Mouse (Mus musculus) bone marrow macrophage, adult 2 months (primary cell): ENCODE data around the gene Homer2. TPM values are rescaled to one million over a fixed set of nuclear protein-coding genes. Genes with fewer than 3 reads are reported as not detected.

ENCODE experiments used
- H3K27ac ChIP-seq: 2 replicates; pipeline ENCODE4 v1.5.1; 2012; ENCODE audit warnings: low read depth, low read length; ENCODE audit not compliant: insufficient read depth
- H3K4me1 ChIP-seq: 2 replicates; pipeline ENCODE4 v1.6.1; 2012; ENCODE audit warnings: low read length; ENCODE audit not compliant: control insufficient read depth, insufficient read depth
- H3K4me3 ChIP-seq: 2 replicates; pipeline ENCODE4 v1.5.1; 2012; ENCODE audit warnings: mild to moderate bottlenecking, low read length, moderate library complexity; ENCODE audit not compliant: insufficient read depth
- CTCF ChIP-seq: IDR thresholded peaks from 2 replicates; pipeline ENCODE4 v1.5.1; 2012; ENCODE audit warnings: low read depth, mild to moderate bottlenecking, low read length, moderate library complexity
- POLR2A ChIP-seq: IDR thresholded peaks from 2 replicates; pipeline ENCODE4 v1.6.1; 2012; ENCODE audit warnings: mild to moderate bottlenecking, low read depth, low read length, borderline replicate concordance
- polyA plus RNA-seq: library from polyadenylated mRNA; stranded (reverse); fragments of >200 nt; gene quantifications from 2 replicates; pipeline ENCODE4 v1.2.4, GENCODE M21; 2012; ENCODE audit not compliant: missing spikeins, insufficient read depth, insufficient read length

The Homer2 gene
- polyA plus RNA-seq, 1 experiment, result not detected

- TF ChIP-seq CTCF, result no peak
- TF ChIP-seq POLR2A, result no peak
- H3K27ac ChIP-seq, result no peak overlapping the region
- no peak overlapping the region; the same call in 1 of the 2 replicates for H3K4me3 ChIP-seq
- H3K4me1 ChIP-seq, result no peaks in the 10 kb centered on the region
Measured at GRCm38 (mm10) chr7:81706027-81706415, 1.3 kb downstream of the Homer2 start.

DNA sequence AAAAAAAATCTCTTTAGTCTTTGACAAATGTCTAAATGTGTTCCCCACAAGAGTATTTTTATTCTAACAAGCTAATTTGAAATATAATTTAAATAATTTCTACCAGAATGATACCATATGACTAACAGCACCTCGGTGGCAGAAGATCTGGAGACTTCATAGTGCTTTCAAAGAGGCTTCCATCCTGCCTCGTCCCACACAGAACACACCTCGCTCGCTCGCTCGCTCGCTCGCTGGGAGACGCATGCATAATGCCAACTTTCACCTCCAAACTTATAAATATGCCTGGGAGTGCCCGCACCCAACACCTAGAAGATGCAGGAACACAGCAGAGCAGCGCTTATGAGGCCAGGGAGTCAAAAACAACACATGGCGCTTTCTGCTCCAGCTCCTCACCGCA lies 9.0 kb downstream of the Homer2 start:
- TF ChIP-seq CTCF, result no peak
- Histone ChIP-seq H3K27ac (no peak overlapping the region), H3K4me3 (no peak overlapping the region), H3K4me1 (no peaks in the 10 kb centered on the region)

GRCm38 (mm10) chr7:81697954-81698353 lies 9.4 kb downstream of the Homer2 start:
- H3K27ac ChIP-seq, result no peak overlapping the region
- TF ChIP-seq CTCF, result no peak
- TF ChIP-seq POLR2A, result no peak
- H3K4me3 ChIP-seq, result no peak overlapping the region
- no peaks in the 10 kb centered on the region for H3K4me1 ChIP-seq

- Histone ChIP-seq H3K4me1 (no peaks in the 10 kb centered on the region), H3K27ac (no peak overlapping the region), H3K4me3 (no peak overlapping the region)
- TF ChIP-seq CTCF (no peak), POLR2A (no peak)
Measured at GRCm38 (mm10) chr7:81695763-81696533, 11.4 kb downstream of the Homer2 start.

- H3K4me1 ChIP-seq, result no peaks in the 10 kb centered on the region
- H3K4me3 ChIP-seq, result no peak overlapping the region
- H3K27ac ChIP-seq, result no peak overlapping the region
- no peak for TF ChIP-seq POLR2A
- no peak for TF ChIP-seq CTCF
Measured at GRCm38 (mm10) chr7:81691067-81691466, 16.3 kb downstream of the Homer2 start.

DNA sequence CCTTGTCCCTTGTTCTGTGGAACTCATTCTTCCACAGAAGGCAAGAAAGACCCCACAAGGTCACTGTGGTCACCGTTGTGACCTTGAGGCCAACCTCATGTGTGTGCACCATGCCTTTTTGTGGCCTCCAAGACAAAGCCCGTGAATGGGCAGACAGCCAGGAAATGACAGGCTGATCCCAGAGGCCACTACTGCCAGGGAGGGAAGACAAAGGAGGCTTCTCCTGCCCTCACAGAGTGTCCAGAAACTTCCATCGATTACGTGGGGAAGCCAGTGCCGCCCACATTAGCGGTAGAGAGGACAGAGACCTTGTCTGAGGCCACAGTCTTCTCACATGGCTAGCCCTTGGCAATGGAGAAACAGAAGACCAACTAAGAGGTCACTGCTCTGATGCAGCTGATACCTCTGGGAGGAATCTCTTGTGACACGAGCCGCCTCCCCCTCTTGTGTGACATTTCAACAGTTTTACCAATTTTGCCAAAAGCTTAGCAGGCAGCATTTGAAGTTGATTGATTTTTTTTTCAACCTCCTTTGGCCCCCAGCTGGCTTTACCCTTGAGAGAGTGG lies 18.1 kb downstream of the Homer2 start:
- Histone ChIP-seq H3K4me3 (no peak overlapping the region), H3K27ac (no peak overlapping the region), H3K4me1 (no peaks in the 10 kb centered on the region)
- no peak for TF ChIP-seq POLR2A

- no peak overlapping the region for H3K4me3 ChIP-seq
- TF ChIP-seq POLR2A (no peak), CTCF (no peak)
- H3K4me1 ChIP-seq, result no peaks in the 10 kb centered on the region
- H3K27ac ChIP-seq, result no peak overlapping the region
Measured at GRCm38 (mm10) chr7:81688378-81688777, 18.9 kb downstream of the Homer2 start.

- Histone ChIP-seq H3K4me3 (no peak overlapping the region), H3K27ac (no peak overlapping the region), H3K4me1 (no peaks in the 10 kb centered on the region)
- no peak for TF ChIP-seq CTCF
- no peak for TF ChIP-seq POLR2A
Measured at GRCm38 (mm10) chr7:81687684-81688316, 19.5 kb downstream of the Homer2 start.

DNA sequence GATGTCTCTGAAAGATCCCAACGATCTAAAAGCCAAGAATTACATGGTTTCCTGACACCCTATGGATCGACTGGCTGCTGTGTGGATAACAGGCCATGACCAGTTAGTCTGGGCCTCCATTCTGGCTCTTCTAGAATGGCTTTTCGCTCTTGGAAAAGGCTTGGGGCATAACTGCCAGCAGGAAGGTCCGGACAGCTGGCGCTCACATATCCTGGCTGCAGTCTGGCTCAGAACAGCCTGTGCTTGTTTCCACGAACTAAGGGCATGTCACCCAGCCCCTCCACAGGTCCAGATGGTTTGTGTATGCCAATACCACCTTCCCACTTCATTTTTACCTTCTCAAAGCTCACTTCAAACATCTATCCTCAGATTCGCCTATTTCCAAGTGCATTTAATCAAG lies 22.0 kb downstream of the Homer2 start:
- Histone ChIP-seq H3K4me3 (no peak overlapping the region), H3K4me1 (no peaks in the 10 kb centered on the region), H3K27ac (no peak overlapping the region)
- TF ChIP-seq POLR2A (no peak), CTCF (no peak)

DNA sequence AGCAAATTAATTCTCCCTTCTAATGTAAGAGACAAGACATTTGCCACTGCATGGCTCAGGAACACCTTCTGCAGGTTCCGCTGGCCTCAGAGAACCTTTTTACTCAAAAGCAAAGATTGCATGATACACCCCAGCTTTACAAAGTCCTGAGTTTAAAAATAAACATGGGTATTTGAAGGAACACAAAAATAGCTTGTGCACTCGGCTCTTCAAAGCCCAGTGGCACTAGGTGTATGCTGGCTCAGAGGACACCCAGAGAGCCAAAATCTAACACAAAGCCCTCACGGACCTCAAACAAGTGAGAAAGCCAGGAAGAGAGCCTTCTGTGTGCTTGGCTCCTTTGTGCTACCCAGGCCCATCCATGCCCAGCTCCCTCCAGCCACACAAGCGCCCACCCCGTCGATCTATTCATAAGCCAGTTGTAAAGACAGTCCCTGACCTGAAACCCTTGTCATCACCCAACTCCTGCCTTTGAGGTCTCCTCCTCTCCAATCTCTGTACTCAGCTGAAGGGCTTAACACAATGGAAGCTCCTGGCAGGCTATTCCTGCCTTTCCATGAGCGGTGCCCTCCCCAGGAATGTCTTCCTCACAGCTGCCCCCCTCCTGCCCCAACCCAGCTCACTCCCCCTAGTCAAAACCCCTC lies 23.4 kb downstream of the Homer2 start:
- TF ChIP-seq CTCF (no peak), POLR2A (no peak)
- Histone ChIP-seq H3K4me3 (no peak overlapping the region), H3K4me1 (no peaks in the 10 kb centered on the region), H3K27ac (no peak overlapping the region)
